Mouse (Mus musculus) ES-Bruce4 (cell line): ENCODE data around the gene Tmem17. TPM values are rescaled to one million over a fixed set of nuclear protein-coding genes. Genes with fewer than 3 reads are reported as not detected.

Experiments used
- H3K27ac ChIP-seq: 2 replicates; pipeline ENCODE4 v1.5.1; 2012; ENCODE audit warnings: low read length, inconsistent platforms; ENCODE audit not compliant: insufficient read depth
- H3K27me3 ChIP-seq: 2 replicates; pipeline ENCODE4 v1.6.1; 2012; ENCODE audit warnings: mild to moderate bottlenecking, low read length, inconsistent platforms; ENCODE audit not compliant: control insufficient read depth, poor library complexity, insufficient read depth, severe bottlenecking
- H3K36me3 ChIP-seq: 2 replicates; pipeline ENCODE4 v1.6.1; 2012; ENCODE audit warnings: inconsistent platforms, mild to moderate bottlenecking, low read length, moderate library complexity; ENCODE audit not compliant: control insufficient read depth, poor library complexity, insufficient read depth, severe bottlenecking
- H3K4me1 ChIP-seq: one replicate; pipeline ENCODE4 v1.8.1; 2011; ENCODE audit warnings: low read length; ENCODE audit not compliant: control insufficient read depth, insufficient read depth
- H3K4me3 ChIP-seq: 2 replicates; pipeline ENCODE4 v1.5.1; 2011; ENCODE audit warnings: low read depth, mild to moderate bottlenecking, low read length
- H3K9ac ChIP-seq: 2 replicates; pipeline ENCODE4 v1.6.1; 2012; ENCODE audit warnings: low read depth, mild to moderate bottlenecking, inconsistent platforms; ENCODE audit not compliant: poor library complexity, severe bottlenecking
- H3K9me3 ChIP-seq: replicated peaks from 2 replicates; pipeline ENCODE4 v1.6.1; 2012; ENCODE audit warnings: mild to moderate bottlenecking, low read length, inconsistent platforms; ENCODE audit not compliant: control insufficient read depth, poor library complexity, insufficient read depth, severe bottlenecking
- CTCF ChIP-seq: IDR thresholded peaks from one replicate; pipeline ENCODE4 v1.8.1; 2011; ENCODE audit warnings: low read depth, low read length
- EP300 ChIP-seq: IDR thresholded peaks from 2 replicates; pipeline ENCODE4 v1.6.1; 2011; ENCODE audit warnings: low read depth, low read length; ENCODE audit not compliant: insufficient read depth
- POLR2A ChIP-seq: IDR thresholded peaks from one replicate; pipeline ENCODE4 v1.8.1; 2011; ENCODE audit warnings: low read length; ENCODE audit not compliant: insufficient read depth
- polyA plus RNA-seq: library from polyadenylated mRNA; stranded (reverse); fragments of >200 nt; gene quantifications from 2 replicates; pipeline ENCODE4 v1.2.4, GENCODE M21; 2011; ENCODE audit warnings: low read depth; ENCODE audit not compliant: missing spikeins, insufficient read depth, insufficient read length

The Tmem17 gene
- polyA plus RNA-seq, 1 experiment: 5.6 TPM

- no peak for TF ChIP-seq CTCF
- TF ChIP-seq POLR2A: no peak
- TF ChIP-seq EP300: no peak
- no peaks in the 10 kb centered on the region for H3K27me3 ChIP-seq
- no peaks in the 10 kb centered on the region for H3K36me3 ChIP-seq
- no peaks in the 10 kb centered on the region for H3K9me3 ChIP-seq
- no peak overlapping the region for H3K9ac ChIP-seq
- H3K27ac ChIP-seq: no peak overlapping the region
- H3K4me3 ChIP-seq: no peak overlapping the region
- peaks cover 7% of the 10 kb centered on the region for H3K4me1 ChIP-seq
Measured at GRCm38 (mm10) chr11:22561329-22561592, 49.4 kb downstream of the Tmem17 start.

- no peak overlapping the region for H3K9ac ChIP-seq
- TF ChIP-seq EP300: peak; percentile 22; the same call in 1 of the 2 replicates
- TF ChIP-seq POLR2A: no peak
- TF ChIP-seq CTCF: no peak
- peaks cover 12% of the 10 kb centered on the region for H3K9me3 ChIP-seq
- H3K4me3 ChIP-seq: no peak overlapping the region
- H3K27me3 ChIP-seq: no peaks in the 10 kb centered on the region
- H3K36me3 ChIP-seq: no peaks in the 10 kb centered on the region
- H3K27ac ChIP-seq: peak overlapping the region; percentile 65
- peaks cover 7% of the 10 kb centered on the region for H3K4me1 ChIP-seq
Measured at GRCm38 (mm10) chr11:22563706-22564105, 51.8 kb downstream of the Tmem17 start.

GRCm38 (mm10) chr11:22564676-22565075, 52.8 kb downstream of the Tmem17 start:
- H3K27ac ChIP-seq: no peak overlapping the region
- no peaks in the 10 kb centered on the region for H3K36me3 ChIP-seq
- peaks cover 7% of the 10 kb centered on the region for H3K4me1 ChIP-seq
- no peaks in the 10 kb centered on the region for H3K27me3 ChIP-seq
- TF ChIP-seq CTCF: no peak
- TF ChIP-seq EP300: no peak
- TF ChIP-seq POLR2A: no peak
- no peak overlapping the region for H3K9ac ChIP-seq
- H3K9me3 ChIP-seq: peaks cover 12% of the 10 kb centered on the region
- H3K4me3 ChIP-seq: no peak overlapping the region

Other genes with a start within 250 kb of the Tmem17 start
- 24.0 and 29.1 TPM in 2 replicates for gene Ehbp1, start 169.8 kb upstream of the Tmem17 start, polyA plus RNA-seq